Mouse (Mus musculus) stomach, postnatal 0 days (tissue): ENCODE measurements around the gene 1700028K03Rik. TPM values are rescaled to one million over a fixed set of nuclear protein-coding genes. Genes with fewer than 3 reads are reported as not detected.

Source experiments
- ATAC-seq: fragments of 200-750 bp; cut with Nextera tagmentation; 2 replicates; pipeline ENCODE4 v1.8.0; 2017; ENCODE audit not compliant: low FRiP score, low TSS enrichment
- DNase-seq: peaks from one replicate; pipeline ENCODE4 v3.0.0-alpha.2; 2016; ENCODE audit warnings: low spot score
- H3K27ac ChIP-seq: fragments of 300-500 bp; sonication (generic); replicated peaks from 2 replicates; pipeline ENCODE4 v1.5.1; 2014; ENCODE audit warnings: mild to moderate bottlenecking, control low read depth
- H3K27me3 ChIP-seq: fragments of 300-500 bp; sonication (generic); 2 replicates; pipeline ENCODE4 v1.6.1; 2014; ENCODE audit warnings: low read length; ENCODE audit not compliant: control insufficient read depth, insufficient read depth
- H3K36me3 ChIP-seq: fragments of 300-500 bp; sonication (generic); 2 replicates; pipeline ENCODE4 v1.6.1; 2014; ENCODE audit warnings: low read length, mixed read lengths; ENCODE audit not compliant: control insufficient read depth, insufficient read depth
- H3K4me1 ChIP-seq: fragments of 300-500 bp; sonication (generic); replicated peaks from 2 replicates; pipeline ENCODE4 v1.6.1; 2014; ENCODE audit warnings: antibody characterized with exemption; ENCODE audit not compliant: control insufficient read depth, insufficient read depth
- H3K4me2 ChIP-seq: fragments of 300-500 bp; sonication (generic); replicated peaks from 2 replicates; pipeline ENCODE4 v1.6.1; 2014; ENCODE audit warnings: low read depth, mild to moderate bottlenecking, control low read depth, moderate library complexity
- H3K4me3 ChIP-seq: fragments of 300-500 bp; sonication (generic); 2 replicates; pipeline ENCODE4 v1.5.1; 2014; ENCODE audit warnings: low read depth, low read length, control low read depth
- H3K9ac ChIP-seq: fragments of 300-500 bp; sonication (generic); 2 replicates; pipeline ENCODE4 v1.6.1; 2014; ENCODE audit warnings: mild to moderate bottlenecking, low read length, control low read depth, mixed read lengths
- H3K9me3 ChIP-seq: fragments of 300-500 bp; sonication (generic); 2 replicates; pipeline ENCODE4 v1.6.1; 2016; ENCODE audit warnings: low read length; ENCODE audit not compliant: control insufficient read depth
- CTCF ChIP-seq: IDR thresholded peaks from 2 replicates; pipeline ENCODE4 v1.5.1; 2016; ENCODE audit warnings: antibody characterized with exemption, low read depth, mild to moderate bottlenecking, moderate library complexity
- EP300 ChIP-seq: optimal IDR thresholded peaks from 2 replicates; pipeline ENCODE3; 2016; ENCODE audit warnings: antibody characterized with exemption
- WGBS: fragments of 180-500 bp; shearing (Covaris S2); extraction: QIAGEN DNeasy Blood & Tissue Kit; methylation state at CpG from one replicate; pipeline ENCODE4 v1.1.7; 2014; 5-methylcytosine and 5-hydroxymethylcytosine counted together
- polyA plus RNA-seq: library from polyadenylated mRNA; unstranded; fragments of >200 nt; fragmentation: Nextera tagmentation; extraction: Ambion mirVana; gene quantifications from 2 replicates; pipeline ENCODE4 v1.2.1, GENCODE M21; 2015

Gene 1700028K03Rik
- polyA plus RNA-seq, 1 experiment from 2014 or later: 0.04 TPM

DNA sequence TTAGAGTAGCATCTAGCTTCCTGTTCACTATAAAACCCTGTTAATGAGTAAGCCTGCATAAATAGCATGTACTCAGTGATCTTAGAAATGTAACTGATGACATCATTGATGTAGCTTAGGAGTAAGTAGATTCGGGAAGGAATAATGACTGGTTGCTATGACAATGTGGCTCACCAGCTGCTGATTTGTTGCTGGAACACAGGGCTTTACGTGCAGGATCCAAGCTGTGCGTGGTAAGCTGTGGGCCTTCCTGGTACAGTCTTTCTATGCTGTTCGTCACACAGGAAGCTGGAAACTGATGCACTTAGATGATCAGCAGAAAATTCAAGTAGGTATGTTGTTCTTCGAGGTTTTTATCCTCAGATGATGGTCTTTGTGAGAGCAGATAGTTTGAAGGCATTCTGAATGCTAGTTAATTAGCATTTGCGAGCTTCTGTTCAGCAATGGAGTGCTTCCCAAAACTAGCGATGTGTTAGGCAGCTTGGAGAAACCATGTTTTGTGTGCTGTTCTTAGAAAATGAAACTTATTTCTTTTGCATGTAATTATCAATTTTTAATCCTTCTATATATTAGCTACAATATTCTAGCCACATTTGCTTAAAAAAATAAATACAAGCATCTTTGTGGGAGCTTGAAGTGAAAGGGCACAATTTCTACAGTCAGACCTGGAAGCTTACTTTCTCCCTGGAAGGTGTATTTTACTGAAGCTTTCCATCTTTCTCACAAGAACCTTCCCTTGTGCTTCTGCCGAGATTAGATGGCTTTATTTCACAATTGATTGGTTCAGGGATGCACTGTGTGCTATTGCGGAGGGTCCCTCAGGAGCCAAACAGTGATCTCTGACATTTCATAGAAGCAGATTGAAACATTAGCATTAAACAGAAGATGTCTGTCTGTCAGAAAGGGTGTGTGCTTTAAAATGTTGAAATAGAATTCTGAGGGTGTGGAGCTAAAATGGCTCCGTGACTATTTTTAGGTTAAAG, 36.7 kb upstream of the 1700028K03Rik start:
- WGBS: 61% methylated on average over 10 of the region's 10 CpGs

DNA sequence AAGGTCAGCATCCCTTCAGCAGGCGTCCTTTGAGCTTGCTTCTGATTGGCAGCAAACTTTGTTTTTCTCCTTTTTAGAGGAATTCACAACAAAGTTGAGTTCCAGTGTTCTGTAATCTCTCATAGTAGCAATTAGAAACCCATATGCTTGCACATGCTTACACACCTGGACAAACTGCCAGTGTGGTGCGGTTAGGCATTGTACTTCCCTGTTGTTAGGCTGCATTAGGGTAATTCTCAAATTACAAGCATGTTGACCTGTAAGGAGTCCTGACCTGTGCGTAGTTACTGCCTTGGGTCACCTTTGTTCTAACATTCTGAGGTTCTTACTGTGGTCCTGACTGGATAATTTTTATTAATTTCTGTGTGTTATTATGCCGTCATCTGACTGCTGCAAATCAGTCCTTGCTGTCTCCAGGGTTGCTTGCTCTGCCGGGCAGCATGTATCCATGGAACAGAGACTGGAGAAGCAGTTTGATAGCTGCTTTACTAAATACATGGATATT, 35.7 kb upstream of the 1700028K03Rik start:
- Histone ChIP-seq H3K27ac (no peak overlapping the region), H3K9ac (no peak overlapping the region), H3K9me3 (no peaks in the 10 kb centered on the region), H3K36me3 (peaks cover 3% of the 10 kb centered on the region; the same call in 1 of the 2 replicates), H3K4me2 (no peak overlapping the region), H3K27me3 (no peaks in the 10 kb centered on the region), H3K4me3 (no peak overlapping the region), H3K4me1 (no peaks in the 10 kb centered on the region)
- WGBS: 54% methylated on average over 5 of the region's 5 CpGs
- no peak for DNase-seq
- no peak for ATAC-seq
- no peak for TF ChIP-seq EP300
- TF ChIP-seq CTCF: no peak

More for the DNA sequence above, 36.7 kb upstream of the 1700028K03Rik start:
- Histone ChIP-seq H3K4me1 (no peaks in the 10 kb centered on the region), H3K9me3 (no peaks in the 10 kb centered on the region), H3K4me3 (no peak overlapping the region), H3K27ac (no peak overlapping the region), H3K36me3 (peaks cover 3% of the 10 kb centered on the region; the same call in 1 of the 2 replicates), H3K4me2 (no peak overlapping the region), H3K27me3 (no peaks in the 10 kb centered on the region), H3K9ac (no peak overlapping the region)
- ATAC-seq: peak; percentile 21; the same call in 1 of the 2 replicates
- TF ChIP-seq EP300 (no peak), CTCF (no peak)
- no peak for DNase-seq

DNA sequence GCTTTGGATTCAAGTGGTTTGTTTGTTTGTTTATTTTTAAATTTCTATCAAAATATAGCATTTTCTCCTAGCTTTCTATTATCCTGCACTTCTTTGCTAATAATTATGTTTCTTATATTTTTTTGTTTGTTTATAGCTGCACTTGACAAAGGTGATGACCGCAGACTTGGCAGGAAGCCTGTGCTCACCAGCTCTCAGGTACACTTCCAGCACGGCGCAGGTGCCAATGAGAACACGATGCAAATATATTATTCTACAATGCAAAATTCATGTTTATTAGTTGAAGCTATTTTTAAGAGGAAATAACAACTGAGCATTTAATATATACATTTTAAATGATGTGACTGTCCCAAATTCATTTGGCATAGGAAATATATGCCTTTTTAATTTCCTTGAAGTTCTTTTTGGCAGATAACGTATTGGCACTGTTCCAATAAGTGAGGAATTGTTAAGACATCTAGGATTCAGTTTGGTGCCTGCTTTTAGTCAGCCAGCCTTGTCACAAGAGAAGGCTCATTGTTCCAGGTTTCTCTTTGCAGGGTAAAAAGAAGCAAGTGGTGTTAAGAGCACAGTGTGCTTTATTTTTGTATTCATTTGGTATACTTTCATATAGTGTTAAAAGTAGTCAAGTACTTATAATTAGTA, 34.5 kb upstream of the 1700028K03Rik start:
- Histone ChIP-seq H3K27ac (no peak overlapping the region), H3K9me3 (no peaks in the 10 kb centered on the region), H3K4me3 (no peak overlapping the region), H3K36me3 (no peaks in the 10 kb centered on the region), H3K9ac (no peak overlapping the region), H3K27me3 (no peaks in the 10 kb centered on the region), H3K4me1 (no peaks in the 10 kb centered on the region), H3K4me2 (no peak overlapping the region)
- TF ChIP-seq EP300 (no peak), CTCF (no peak)
- DNase-seq (no peak), ATAC-seq (no peak)
- WGBS: 81% methylated on average over 5 of the region's 5 CpGs

DNA sequence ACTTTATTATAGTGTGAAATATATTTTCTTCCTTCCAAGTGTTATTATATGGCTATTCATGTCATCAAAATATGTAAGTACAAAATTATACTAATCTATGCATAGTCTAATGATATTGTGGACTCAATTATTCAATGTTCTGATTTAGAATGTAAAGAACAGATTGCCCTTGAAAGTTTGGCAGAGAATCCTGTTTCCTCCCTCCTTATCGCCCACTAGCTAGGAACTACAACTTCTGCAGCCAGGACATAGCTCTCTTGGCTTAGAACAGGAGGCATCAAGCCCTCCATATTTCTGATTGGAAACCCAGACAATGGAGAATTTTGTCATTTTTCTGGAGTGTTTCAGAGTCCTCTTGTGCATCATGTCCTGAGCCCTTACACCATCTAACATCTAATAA, 33.8 kb upstream of the 1700028K03Rik start:
- no peak for TF ChIP-seq EP300
- TF ChIP-seq CTCF: no peak
- H3K27ac ChIP-seq: no peak overlapping the region
- H3K4me3 ChIP-seq: no peak overlapping the region
- WGBS: 71% methylated on average over 1 of the region's 1 CpGs
- ATAC-seq (no peak), DNase-seq (no peak)
- H3K9me3 ChIP-seq: no peaks in the 10 kb centered on the region
- no peaks in the 10 kb centered on the region for H3K36me3 ChIP-seq
- H3K27me3 ChIP-seq: no peaks in the 10 kb centered on the region
- H3K9ac ChIP-seq: no peak overlapping the region
- H3K4me2 ChIP-seq: no peak overlapping the region
- no peaks in the 10 kb centered on the region for H3K4me1 ChIP-seq

DNA sequence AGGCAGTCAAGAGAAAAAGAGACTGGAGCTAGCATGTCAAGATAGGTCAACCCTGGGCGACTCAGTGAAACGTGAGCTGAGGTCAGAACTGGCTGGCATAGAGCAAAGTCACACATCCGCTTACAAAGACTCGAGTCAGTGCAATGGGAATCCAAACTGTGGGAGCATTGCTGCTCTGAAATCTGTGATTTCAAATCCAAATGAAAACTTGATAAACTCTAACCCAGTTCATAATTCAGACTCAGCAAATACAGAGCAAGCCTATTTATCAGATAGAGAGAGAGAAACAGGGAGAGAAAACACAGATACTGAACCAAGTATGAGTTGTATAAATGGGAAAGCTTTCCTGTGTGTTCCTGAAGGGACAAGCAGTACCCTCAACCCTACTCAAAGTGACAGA, 27.2 kb upstream of the 1700028K03Rik start, which contains the start of gene Gm42669:
Gene Gm42669, plus strand, starts transcription at position 301 of the 400 bp plus-strand sequence.
- Histone ChIP-seq H3K4me2 (no peak within 1 kb of the TSS), H3K9me3 (no peaks in the 10 kb centered on the region), H3K27ac (no peak within 1 kb of the TSS), H3K4me1 (no peaks in the 10 kb centered on the region), H3K27me3 (no peaks in the 10 kb centered on the region), H3K9ac (no peak within 1 kb of the TSS), H3K36me3 (no peaks in the 10 kb centered on the region; the same call in 1 of the 2 replicates), H3K4me3 (no peak within 1 kb of the TSS)
- 69% methylated on average over 4 of the region's 4 CpGs for WGBS
- DNase-seq (no peak), ATAC-seq (no peak)
- no peak for TF ChIP-seq EP300
- no peak for TF ChIP-seq CTCF
